Comparison of ENCODE assay signal across 9 mouse cellular contexts in the genomic region with DNA sequence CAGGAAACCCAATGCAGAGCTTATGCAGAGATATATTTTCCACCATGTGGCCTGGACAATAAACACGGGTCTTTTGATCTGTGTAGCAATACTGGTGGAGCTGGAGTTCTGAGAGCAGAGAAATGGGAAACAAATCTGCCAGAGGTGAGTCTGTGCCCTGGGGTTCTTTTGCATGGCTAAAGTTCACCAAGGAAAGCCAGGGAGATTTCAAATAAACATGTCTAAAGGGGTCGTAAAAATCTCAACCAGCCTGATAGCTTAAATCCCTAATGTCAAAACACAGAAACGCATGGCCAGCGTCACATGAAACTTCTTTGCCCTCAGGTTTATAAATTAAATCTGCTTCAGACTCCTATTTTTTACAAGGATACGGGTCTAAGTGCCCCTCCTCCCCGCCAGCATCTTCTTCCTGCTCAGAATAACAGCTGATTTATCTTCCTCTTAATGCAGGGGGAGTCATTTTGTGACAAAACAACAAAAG.
DNase-seq lines count a peak whose midpoint lies in the region; ATAC-seq and TF ChIP-seq lines count a peak whose summit lies in the region.
"Had no signal": no experiment of that assay in that cellular context is flagged by ENCODE, and none has a peak within 500 bp of the region (broad histone marks: within the 10 kb centered on the region; RNA-seq: fewer than 3 reads in every experiment).

No protein-coding gene starts in this region.

- no peak overlapping the region; the same call in 1 of the 2 replicates for H3K4me3 ChIP-seq in layer of hippocampus, adult 2 months
- H3K4me3 ChIP-seq in forebrain, embryonic 14.5 days (ENCODE audit: low read depth, low read length), result no peak overlapping the region
- H3K4me3 ChIP-seq in limb, embryonic 11.5 days (ENCODE audit: low read depth, low read length), result no peak overlapping the region
- no peak overlapping the region for H3K4me3 ChIP-seq in olfactory bulb, adult 2 months (ENCODE audit: insufficient read depth, low read depth, low read length)

- DNase-seq in layer of hippocampus, adult 2 months (ENCODE audit: low spot score in 2 of 2), result no peak
- no peak for DNase-seq in layer of hippocampus, adult 9-11 months
- DNase-seq in forebrain, embryonic 14.5 days (ENCODE audit: low spot score), result peak; percentile 23
- DNase-seq in limb, embryonic 11.5 days (ENCODE audit: low spot score), result peak; percentile 58
- DNase-seq in heart, adult 18-20 months, result no peak
- no peak for DNase-seq in cerebellum, postnatal 4 days (ENCODE audit: low spot score in 2 of 2)
- no peak for DNase-seq in adrenal gland, adult (ENCODE audit: inconsistent age in 2 of 2, low spot score in 1 of 2)

- H3K27ac ChIP-seq in layer of hippocampus, adult 2 months, result peak overlapping the region; percentile 61; the same call in 1 of the 2 replicates
- H3K27ac ChIP-seq in forebrain, embryonic 14.5 days (ENCODE audit: low read depth, low read length), result no peak overlapping the region
- peak overlapping the region; percentile 4 for H3K27ac ChIP-seq in limb, embryonic 11.5 days (replicated peaks; ENCODE audit: low read depth, low read length)
- peak overlapping the region; percentile 25; the same call in 1 of the 2 replicates for H3K27ac ChIP-seq in olfactory bulb, adult 2 months (ENCODE audit: insufficient read depth, low read depth, low read length)

- no peak for TF ChIP-seq POLR2A in olfactory bulb, adult 2 months (IDR thresholded peaks at IDR 0.05; ENCODE audit: insufficient read depth, low read depth, low read length)

- peak overlapping the region; percentile 23; the same call in 1 of the 2 replicates for H3K4me2 ChIP-seq in forebrain, embryonic 14.5 days (ENCODE audit: low read length)
- peak overlapping the region; percentile 35 for H3K4me2 ChIP-seq in limb, embryonic 11.5 days (ENCODE audit: low read depth, severe bottlenecking)

- no peaks in the 10 kb centered on the region for H3K36me3 ChIP-seq in forebrain, embryonic 14.5 days (ENCODE audit: control insufficient read depth, insufficient read depth, low read length)
- no peaks in the 10 kb centered on the region for H3K36me3 ChIP-seq in limb, embryonic 11.5 days (ENCODE audit: control insufficient read depth, insufficient read depth, low read length)

- 0 out of 2 replicates have a peak, but pooled peaks have one; percentile 12 for ATAC-seq in forebrain, embryonic 14.5 days
- ATAC-seq in limb, embryonic 11.5 days (ENCODE audit: insufficient number of reproducible peaks, low FRiP score, low TSS enrichment, low read depth), result peak; percentile 79; the same call in 1 of the 2 replicates

- H3K9me3 ChIP-seq in forebrain, embryonic 14.5 days (replicated peaks; ENCODE audit: control insufficient read depth, low read length), result no peaks in the 10 kb centered on the region
- H3K9me3 ChIP-seq in limb, embryonic 11.5 days (ENCODE audit: control insufficient read depth, low read length), result no peaks in the 10 kb centered on the region

- WGBS in forebrain, embryonic 14.5 days, result 43% methylated on average over 6 of the region's 6 CpGs
- 7% methylated on average over 6 of the region's 6 CpGs for WGBS in limb, embryonic 11.5 days
- WGBS in olfactory bulb, adult 2 months, result 24% methylated on average over 6 of the region's 6 CpGs

- no peaks in the 10 kb centered on the region for H3K4me1 ChIP-seq in forebrain, embryonic 14.5 days (ENCODE audit: control insufficient read depth, insufficient read depth, low read length)
- peaks cover 13% of the 10 kb centered on the region for H3K4me1 ChIP-seq in limb, embryonic 11.5 days (ENCODE audit: control insufficient read depth, insufficient read depth, low read length)
- H3K4me1 ChIP-seq in olfactory bulb, adult 2 months (ENCODE audit: control insufficient read depth, insufficient read depth, low read length), result 0 out of 2 replicates have a peak, but pooled peaks cover 2% of the 10 kb centered on the region

- no peaks in the 10 kb centered on the region for H3K27me3 ChIP-seq in forebrain, embryonic 14.5 days (replicated peaks; ENCODE audit: control insufficient read depth, insufficient read depth, low read length)
- no peaks in the 10 kb centered on the region for H3K27me3 ChIP-seq in limb, embryonic 11.5 days (ENCODE audit: control insufficient read depth, insufficient read depth, low read length)
- H3K27me3 ChIP-seq: CH12.LX had no signal

- no peak for TF ChIP-seq CTCF in layer of hippocampus, adult 2 months (conservative IDR thresholded peaks at IDR 0.05)
- no peak for TF ChIP-seq CTCF in olfactory bulb, adult 2 months (IDR thresholded peaks at IDR 0.05; ENCODE audit: insufficient read depth, low read depth, low read length)

- no peak overlapping the region for H3K9ac ChIP-seq in forebrain, embryonic 14.5 days (ENCODE audit: low read length)
- no peak overlapping the region for H3K9ac ChIP-seq in limb, embryonic 11.5 days (ENCODE audit: low read length)

Comparison
In these comparisons a context has a peak if more than half of its experiments do, and no peak if none do; other contexts are left out.
1. DNase-seq: peak in forebrain, embryonic 14.5 days (single experiment) and limb, embryonic 11.5 days (single experiment); none in layer of hippocampus, adult 2 months (0 of 2), layer of hippocampus, adult 9-11 months (single experiment), heart, adult 18-20 months (0 of 2), cerebellum, postnatal 4 days (0 of 2) and adrenal gland, adult (0 of 2).